Mouse (Mus musculus) stomach, embryonic 16.5 days (tissue): ENCODE measurements at regions not wholly inside any gene's neighbourhood (a gene's known extent, or its start where the extent isn't known, plus 50 kb on each side); places are given as distances from the start of the nearest gene placed in this dataset.

ENCODE experiments used
- ATAC-seq: fragments of 200-750 bp; cut with Nextera tagmentation; 2 replicates; pipeline ENCODE4 v1.8.0; 2017; ENCODE audit warnings: moderate number of reproducible peaks, moderate TSS enrichment; ENCODE audit not compliant: insufficient read depth, low FRiP score
- H3K27ac ChIP-seq: fragments of 300-500 bp; sonication (generic); 2 replicates; pipeline ENCODE4 v1.5.1; 2014; ENCODE audit warnings: low read length
- H3K27me3 ChIP-seq: fragments of 300-500 bp; sonication (generic); 2 replicates; pipeline ENCODE4 v1.6.1; 2014; ENCODE audit warnings: low read length, control low read depth, mixed read lengths; ENCODE audit not compliant: control insufficient read depth, insufficient read depth
- H3K36me3 ChIP-seq: fragments of 300-500 bp; sonication (generic); 2 replicates; pipeline ENCODE4 v1.6.1; 2014; ENCODE audit warnings: low read length; ENCODE audit not compliant: control insufficient read depth, insufficient read depth
- H3K4me1 ChIP-seq: fragments of 300-500 bp; sonication (generic); 2 replicates; pipeline ENCODE4 v1.6.1; 2014; ENCODE audit warnings: low read length, control low read depth, mixed read lengths; ENCODE audit not compliant: control insufficient read depth, insufficient read depth
- H3K4me2 ChIP-seq: fragments of 300-500 bp; sonication (generic); 2 replicates; pipeline ENCODE4 v1.6.1; 2014; ENCODE audit warnings: low read depth, low read length, mixed read lengths
- H3K4me3 ChIP-seq: fragments of 300-500 bp; sonication (generic); replicated peaks from 2 replicates; pipeline ENCODE4 v1.5.1; 2014; ENCODE audit warnings: mild to moderate bottlenecking, low read length
- H3K9ac ChIP-seq: fragments of 300-500 bp; sonication (generic); 2 replicates; pipeline ENCODE4 v1.6.1; 2014; ENCODE audit warnings: low read length
- H3K9me3 ChIP-seq: fragments of 300-500 bp; sonication (generic); replicated peaks from 2 replicates; pipeline ENCODE4 v1.6.1; 2016; ENCODE audit warnings: low read length, control low read depth; ENCODE audit not compliant: control insufficient read depth
- WGBS: fragments of 180-500 bp; shearing (Covaris S2); extraction: QIAGEN DNeasy Blood & Tissue Kit; methylation state at CpG from one replicate; pipeline ENCODE4 v1.1.7; 2014; 5-methylcytosine and 5-hydroxymethylcytosine counted together

DNA sequence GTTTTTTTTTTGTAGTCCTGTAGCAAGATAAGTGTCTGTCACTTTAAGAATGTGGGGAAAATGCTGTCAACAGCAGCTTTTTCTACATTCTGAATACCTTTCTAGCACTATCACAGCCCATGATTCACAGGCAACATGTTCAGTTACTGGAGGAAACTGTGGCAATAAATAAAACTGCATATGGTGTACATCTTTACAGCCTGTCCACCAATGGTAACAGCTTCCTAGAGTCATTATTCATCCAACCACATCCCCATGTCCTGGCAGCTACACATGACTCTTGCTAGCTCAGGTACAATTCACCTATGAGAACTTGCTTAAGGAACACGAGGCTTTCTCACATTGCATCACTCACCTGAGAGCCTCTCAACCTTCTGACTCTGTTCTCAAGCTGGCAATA lies 247.7 kb upstream of the Clec14a start:
- no peaks in the 10 kb centered on the region for H3K27me3 ChIP-seq
- no peaks in the 10 kb centered on the region for H3K9me3 ChIP-seq
- H3K9ac ChIP-seq = no peak overlapping the region
- H3K27ac ChIP-seq = no peak overlapping the region
- H3K36me3 ChIP-seq = no peaks in the 10 kb centered on the region
- no peak overlapping the region for H3K4me2 ChIP-seq
- H3K4me1 ChIP-seq = no peaks in the 10 kb centered on the region
- WGBS = 35% methylated on average over 1 of the region's 1 CpGs
- H3K4me3 ChIP-seq = no peak overlapping the region
- ATAC-seq = no peak

GRCm38 (mm10) chr12:58513951-58514350 lies 244.9 kb upstream of the Clec14a start:
- 90% methylated on average over 1 of the region's 1 CpGs for WGBS
- no peak for ATAC-seq
- H3K27me3 ChIP-seq = no peaks in the 10 kb centered on the region

DNA sequence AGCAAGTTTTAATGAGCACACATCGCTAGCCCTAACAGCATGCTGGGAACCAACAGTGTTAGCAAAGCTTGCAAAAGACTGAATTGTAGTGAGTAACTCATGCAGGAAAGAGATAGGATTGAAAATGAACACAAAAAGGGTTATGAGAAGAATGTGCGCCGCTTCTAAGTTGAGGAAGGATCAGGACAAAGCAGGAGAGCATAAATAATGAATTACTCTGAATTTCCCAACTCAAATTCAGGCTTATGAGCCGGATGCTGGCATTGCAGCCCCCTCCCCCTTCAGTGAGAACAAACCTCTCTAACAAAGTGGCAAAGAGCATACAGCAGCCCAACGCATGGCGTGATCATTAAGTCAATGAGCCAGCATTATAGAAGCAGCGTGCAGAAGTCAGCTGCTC lies 243.6 kb upstream of the Clec14a start:
- H3K27me3 ChIP-seq = no peaks in the 10 kb centered on the region
- ATAC-seq = no peak
- no peaks in the 10 kb centered on the region for H3K9me3 ChIP-seq
- no peaks in the 10 kb centered on the region for H3K4me1 ChIP-seq
- no peak overlapping the region for H3K9ac ChIP-seq
- H3K27ac ChIP-seq = no peak overlapping the region
- H3K36me3 ChIP-seq = no peaks in the 10 kb centered on the region
- WGBS = 68% methylated on average over 7 of the region's 7 CpGs
- H3K4me3 ChIP-seq = no peak overlapping the region
- no peak overlapping the region for H3K4me2 ChIP-seq

More at GRCm38 (mm10) chr12:58513951-58514350, 244.9 kb upstream of the Clec14a start:
- no peak overlapping the region for H3K4me3 ChIP-seq
- no peaks in the 10 kb centered on the region for H3K9me3 ChIP-seq
- H3K9ac ChIP-seq = no peak overlapping the region
- H3K4me2 ChIP-seq = no peak overlapping the region
- no peak overlapping the region for H3K27ac ChIP-seq
- H3K36me3 ChIP-seq = no peaks in the 10 kb centered on the region
- no peaks in the 10 kb centered on the region for H3K4me1 ChIP-seq

GRCm38 (mm10) chr12:58504283-58504682 lies 235.2 kb upstream of the Clec14a start:
- Histone ChIP-seq H3K4me3 (no peak overlapping the region), H3K9ac (no peak overlapping the region), H3K36me3 (no peaks in the 10 kb centered on the region), H3K4me2 (no peak overlapping the region), H3K9me3 (no peaks in the 10 kb centered on the region), H3K27me3 (no peaks in the 10 kb centered on the region), H3K27ac (no peak overlapping the region), H3K4me1 (no peaks in the 10 kb centered on the region)
- ATAC-seq = no peak

- Histone ChIP-seq H3K9ac (no peak overlapping the region), H3K9me3 (no peaks in the 10 kb centered on the region), H3K27ac (no peak overlapping the region), H3K36me3 (no peaks in the 10 kb centered on the region), H3K27me3 (no peaks in the 10 kb centered on the region), H3K4me3 (no peak overlapping the region), H3K4me1 (no peaks in the 10 kb centered on the region), H3K4me2 (no peak overlapping the region)
- no peak for ATAC-seq
Observed at GRCm38 (mm10) chr12:58474181-58474580, 205.1 kb upstream of the Clec14a start.

- Histone ChIP-seq H3K36me3 (no peaks in the 10 kb centered on the region), H3K9ac (no peak overlapping the region), H3K4me3 (no peak overlapping the region), H3K27me3 (no peaks in the 10 kb centered on the region), H3K9me3 (no peaks in the 10 kb centered on the region), H3K4me2 (no peak overlapping the region), H3K4me1 (no peaks in the 10 kb centered on the region), H3K27ac (no peak overlapping the region)
- 76% methylated on average over 1 of the region's 1 CpGs for WGBS
- ATAC-seq = no peak
Observed at GRCm38 (mm10) chr12:58473511-58473910, 204.4 kb upstream of the Clec14a start.

GRCm38 (mm10) chr12:58460465-58460864 lies 191.4 kb upstream of the Clec14a start:
- Histone ChIP-seq H3K36me3 (no peaks in the 10 kb centered on the region), H3K27ac (no peak overlapping the region)
- WGBS = 84% methylated on average over 3 of the region's 3 CpGs

GRCm38 (mm10) chr12:58454828-58455227 lies 185.7 kb upstream of the Clec14a start:
- ATAC-seq = no peak
- H3K4me2 ChIP-seq = no peak overlapping the region
- H3K4me1 ChIP-seq = no peaks in the 10 kb centered on the region
- WGBS = 94% methylated on average over 2 of the region's 2 CpGs
- no peak overlapping the region for H3K27ac ChIP-seq
- H3K4me3 ChIP-seq = no peak overlapping the region
- H3K27me3 ChIP-seq = no peaks in the 10 kb centered on the region
- H3K9me3 ChIP-seq = no peaks in the 10 kb centered on the region
- H3K36me3 ChIP-seq = no peaks in the 10 kb centered on the region
- H3K9ac ChIP-seq = no peak overlapping the region

More at GRCm38 (mm10) chr12:58460465-58460864, 191.4 kb upstream of the Clec14a start:
- Histone ChIP-seq H3K4me3 (no peak overlapping the region), H3K9me3 (no peaks in the 10 kb centered on the region), H3K9ac (no peak overlapping the region), H3K4me2 (no peak overlapping the region), H3K27me3 (no peaks in the 10 kb centered on the region), H3K4me1 (no peaks in the 10 kb centered on the region)
- no peak for ATAC-seq

GRCm38 (mm10) chr12:58443007-58443406 lies 173.9 kb upstream of the Clec14a start:
- Histone ChIP-seq H3K4me3 (no peak overlapping the region), H3K9me3 (no peaks in the 10 kb centered on the region), H3K27ac (no peak overlapping the region), H3K9ac (no peak overlapping the region), H3K4me2 (no peak overlapping the region), H3K4me1 (no peaks in the 10 kb centered on the region), H3K36me3 (no peaks in the 10 kb centered on the region), H3K27me3 (no peaks in the 10 kb centered on the region)
- ATAC-seq = no peak
- 58% methylated on average over 3 of the region's 3 CpGs for WGBS

DNA sequence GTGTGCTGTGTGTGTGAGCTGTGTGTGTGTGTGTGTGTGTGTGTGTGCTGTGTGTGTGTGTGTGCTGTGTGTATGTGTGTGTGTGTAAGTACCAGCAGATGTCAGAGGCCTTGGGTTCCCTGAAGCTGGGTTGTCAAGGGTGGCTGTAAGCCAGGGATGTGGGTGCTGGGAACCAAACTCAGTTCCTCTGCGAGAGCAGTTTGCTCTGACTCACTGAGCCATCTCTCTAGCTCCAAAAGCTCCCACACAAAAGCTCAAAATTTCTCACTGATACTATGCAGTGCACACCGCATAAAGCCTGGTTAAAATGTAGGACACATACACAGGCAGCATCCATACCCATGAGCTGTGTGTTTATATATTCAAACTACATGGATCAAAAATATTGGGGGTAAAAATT lies 172.9 kb upstream of the Clec14a start:
- H3K4me2 ChIP-seq = no peak overlapping the region
- H3K27me3 ChIP-seq = no peaks in the 10 kb centered on the region
- no peaks in the 10 kb centered on the region for H3K4me1 ChIP-seq
- no peak for ATAC-seq
- 88% methylated on average over 2 of the region's 2 CpGs for WGBS
- H3K36me3 ChIP-seq = no peaks in the 10 kb centered on the region
- no peak overlapping the region for H3K4me3 ChIP-seq
- no peak overlapping the region for H3K9ac ChIP-seq
- no peak overlapping the region for H3K27ac ChIP-seq
- H3K9me3 ChIP-seq = no peaks in the 10 kb centered on the region
